Mouse (Mus musculus): ENCODE measurements around the gene Eif4h.
A peak's percentile ranks its signal among the peaks of the same experiment; 100 is the strongest.

Gene Eif4h

DNA sequence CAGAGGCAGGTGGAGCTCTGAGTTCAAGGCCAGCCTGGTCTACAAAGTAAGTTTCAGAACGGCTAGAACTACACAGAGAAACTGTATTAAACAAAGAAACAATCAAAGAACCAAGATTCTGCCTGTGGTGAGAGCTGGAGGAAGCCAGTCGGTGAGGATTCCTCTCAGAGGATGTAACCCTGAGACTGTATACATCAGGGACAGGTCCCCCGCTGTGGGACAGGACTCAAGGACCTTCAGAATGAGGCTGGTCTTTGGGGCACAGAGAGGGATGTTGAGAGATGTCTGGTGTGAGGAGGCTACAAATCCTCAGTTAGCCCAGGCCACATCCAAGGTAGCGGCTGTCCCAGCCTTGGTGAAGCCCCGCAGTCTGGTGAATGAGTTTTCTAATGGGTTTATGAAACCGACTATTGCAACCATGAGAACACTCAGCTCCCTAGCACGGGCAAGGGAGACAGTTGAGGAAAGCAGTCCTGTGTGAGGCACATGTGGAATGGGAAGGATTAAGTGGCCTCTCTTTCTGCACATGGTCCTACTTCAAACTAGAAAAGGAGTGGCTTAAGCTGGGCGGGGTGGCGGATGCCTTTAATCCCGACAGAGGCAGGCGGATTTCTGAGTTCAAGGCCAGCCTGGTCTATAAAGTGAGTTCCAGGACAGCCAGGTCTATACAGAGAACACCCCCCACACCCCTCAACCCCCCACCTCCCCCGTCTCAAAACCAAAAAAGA is 29.2 kb downstream of the Eif4h start:
- DNase-seq (ENCODE audit: low read depth, low spot score): no peak

DNA sequence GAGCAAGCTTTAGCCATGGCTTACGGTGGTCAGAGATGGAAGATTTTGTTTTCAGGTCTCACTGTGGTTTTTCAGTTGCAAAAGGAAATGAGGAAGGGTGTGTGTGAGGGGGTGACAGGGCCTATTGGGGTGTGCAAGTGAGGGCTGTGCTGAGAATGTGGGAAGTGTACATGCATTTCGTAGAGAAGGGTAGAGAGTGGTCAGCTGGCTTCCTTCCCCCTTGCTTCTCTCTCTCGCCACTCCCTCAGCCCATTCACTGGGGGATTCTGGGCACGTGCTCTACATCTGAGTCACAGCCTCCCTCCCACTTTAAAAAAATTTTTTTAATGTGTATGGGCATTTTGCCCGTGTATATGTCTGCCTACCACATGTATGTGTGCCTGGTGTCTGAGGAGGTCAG is 32.2 kb downstream of the Eif4h start:
- no peak for DNase-seq (ENCODE audit: low read depth, low spot score)

DNA sequence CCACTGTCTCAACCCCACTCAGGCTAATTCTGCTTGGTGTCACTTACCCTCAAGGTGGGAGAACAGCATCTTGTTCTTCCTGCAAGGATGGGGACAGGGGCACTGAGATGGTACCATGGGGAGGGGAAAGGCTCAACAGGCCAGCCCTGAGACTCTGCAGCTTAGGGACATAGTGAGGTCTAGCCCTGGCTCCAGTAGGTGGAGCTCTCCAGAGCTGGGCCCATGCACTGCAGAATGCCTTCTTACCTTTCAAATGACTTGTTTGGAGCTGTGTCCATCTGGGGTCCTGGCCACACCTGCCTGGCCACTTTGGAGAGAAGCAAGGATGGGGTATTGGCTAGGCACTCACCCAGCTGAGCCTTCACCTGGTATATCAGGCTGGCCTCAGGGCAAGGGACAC is 33.0 kb downstream of the Eif4h start:
- DNase-seq (ENCODE audit: low read depth, low spot score): no peak

DNA sequence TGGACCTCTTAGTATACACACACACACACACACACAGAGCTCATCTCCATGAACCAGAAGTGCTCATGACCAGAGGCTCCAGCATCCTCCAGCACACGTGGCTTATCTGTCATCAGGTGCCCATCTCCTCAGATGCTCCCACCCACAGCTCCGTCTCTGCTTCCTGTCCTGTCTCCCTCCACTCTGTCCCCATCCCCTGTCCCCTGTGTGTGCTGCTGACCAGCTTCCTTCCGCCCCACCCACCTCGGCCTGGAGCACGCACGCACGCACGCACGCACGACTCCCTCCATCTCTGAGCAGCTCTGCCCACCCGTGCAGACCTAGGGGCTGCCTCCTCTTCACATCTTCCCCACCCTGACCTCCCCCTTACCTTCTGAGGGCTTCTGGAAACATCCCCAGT is 34.9 kb downstream of the Eif4h start:
- DNase-seq (ENCODE audit: low read depth, low spot score): no peak

DNA sequence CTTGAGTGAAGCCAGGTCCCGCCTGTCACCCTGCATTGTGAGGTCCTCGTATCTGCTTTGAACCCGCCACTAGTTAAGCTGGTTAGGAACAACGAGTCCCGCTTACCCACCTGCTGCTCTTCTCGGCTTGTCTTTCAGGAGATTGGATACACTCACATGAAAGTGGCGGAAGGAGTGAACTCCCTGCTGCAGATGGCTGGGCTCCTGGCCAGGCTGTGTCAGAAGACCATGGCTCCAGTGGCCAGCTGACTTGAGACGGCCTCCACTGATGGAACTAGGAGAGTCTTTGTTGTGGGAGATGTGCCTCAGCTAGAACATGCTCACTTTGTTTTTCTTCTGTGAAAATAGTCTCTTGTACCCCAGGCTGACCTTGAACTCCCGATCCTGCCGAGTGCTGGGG is 41.6 kb downstream of the Eif4h start:
- DNase-seq (ENCODE audit: low read depth, low spot score): no peak

DNA sequence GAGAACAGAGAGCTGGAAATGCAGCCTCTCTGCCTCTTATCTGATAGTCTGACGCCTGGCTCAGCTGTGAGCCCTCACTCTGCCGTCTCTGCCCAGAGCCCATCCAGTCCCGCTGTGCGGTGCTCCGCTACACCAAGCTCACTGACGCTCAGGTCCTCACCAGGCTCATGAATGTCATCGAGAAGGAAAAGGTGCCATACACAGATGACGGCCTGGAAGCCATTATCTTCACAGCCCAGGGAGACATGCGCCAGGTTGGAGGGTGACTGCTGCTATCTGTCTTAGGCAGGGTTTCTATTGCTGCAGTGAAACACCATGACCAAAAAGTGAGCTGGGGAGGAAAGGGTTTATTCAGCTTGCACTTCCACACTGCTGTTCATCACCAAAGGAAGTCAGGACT is 46.2 kb downstream of the Eif4h start:
- DNase-seq (ENCODE audit: low read depth, low spot score): no peak

DNA sequence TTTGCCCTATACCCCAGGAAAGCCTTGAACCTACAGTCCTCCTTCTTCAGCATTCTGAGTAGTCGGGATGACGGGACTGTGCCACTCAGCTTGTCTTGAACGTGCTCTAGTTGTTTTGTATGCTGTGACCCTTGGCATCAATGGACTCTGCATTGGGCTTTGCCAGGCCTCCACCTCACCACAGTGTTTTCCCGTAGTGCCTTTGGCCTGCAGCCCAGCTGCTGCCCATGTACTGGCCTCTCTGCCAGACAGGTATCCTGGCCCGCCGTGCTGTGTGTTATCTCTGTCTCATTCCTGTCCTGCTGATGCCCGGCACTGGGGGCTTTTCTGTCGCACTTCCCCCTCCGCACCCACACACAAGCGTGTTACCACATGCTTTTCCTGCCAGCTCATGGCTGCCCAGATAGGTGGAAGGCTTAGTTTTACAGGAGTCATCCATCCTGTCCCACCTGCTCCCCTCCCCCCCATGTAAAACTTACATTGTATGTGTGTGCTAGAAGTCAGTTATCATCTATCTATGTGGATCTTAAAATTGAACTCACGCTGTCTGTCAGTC is 47.2 kb downstream of the Eif4h start:
- DNase-seq (ENCODE audit: low read depth, low spot score): no peak

DNA sequence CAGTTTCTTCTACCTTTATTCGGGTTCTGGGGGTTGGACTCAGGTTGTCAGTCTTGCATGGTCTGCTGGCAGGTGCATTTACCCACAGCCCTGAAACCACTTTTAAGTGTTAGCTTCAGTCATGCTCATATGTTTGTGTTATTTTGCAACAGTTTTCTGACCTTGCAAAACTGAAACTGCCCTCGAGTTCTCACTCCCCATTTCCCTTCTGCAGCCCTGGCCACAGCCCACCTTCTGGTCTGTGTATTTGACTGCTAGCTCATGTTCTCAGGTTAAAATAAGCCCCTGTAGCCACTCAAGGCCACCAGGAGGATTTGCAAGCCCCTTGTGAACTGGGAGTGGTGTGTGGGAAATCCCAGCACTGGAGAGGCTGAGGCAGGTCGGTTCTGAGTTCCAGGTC is 49.4 kb downstream of the Eif4h start:
- DNase-seq (ENCODE audit: low read depth, low spot score): no peak

DNA sequence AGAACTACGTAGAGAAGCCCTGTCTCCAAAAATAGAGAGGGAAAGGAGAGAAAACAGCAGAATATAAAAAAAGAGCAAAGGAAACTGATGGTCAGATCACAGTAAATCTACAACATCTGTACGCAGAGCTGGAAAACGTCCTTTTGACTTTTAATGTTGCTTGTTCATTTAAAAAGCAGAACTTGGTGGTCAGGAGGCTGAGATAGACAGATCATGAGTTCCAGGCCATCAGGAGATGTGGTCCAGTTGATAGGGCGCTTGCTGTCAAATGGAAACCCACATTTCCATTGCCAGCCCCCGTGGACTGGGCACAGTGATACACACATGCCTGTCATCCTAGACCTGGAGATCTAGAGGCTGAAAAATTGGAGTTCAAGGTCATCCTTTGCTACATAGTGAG is 54.5 kb downstream of the Eif4h start:
- no peak for DNase-seq (ENCODE audit: low read depth, low spot score)

DNA sequence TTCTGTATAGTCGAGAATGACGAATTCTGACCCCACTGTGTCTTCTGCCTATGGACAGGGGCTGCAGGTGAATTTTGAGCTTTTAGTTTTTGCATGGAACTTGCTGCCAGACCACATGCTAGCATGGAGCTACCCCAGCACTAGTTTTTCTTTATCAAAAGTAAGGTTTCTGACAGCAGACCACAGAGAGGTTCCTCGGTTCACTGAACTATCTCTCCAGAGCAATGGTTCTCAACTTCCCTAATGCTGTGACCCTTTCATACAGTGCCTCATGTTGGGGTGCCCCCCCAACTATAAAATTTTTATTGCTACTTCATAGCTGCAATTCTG is 55.4 kb downstream of the Eif4h start:
- DNase-seq (ENCODE audit: low read depth, low spot score): no peak

DNA sequence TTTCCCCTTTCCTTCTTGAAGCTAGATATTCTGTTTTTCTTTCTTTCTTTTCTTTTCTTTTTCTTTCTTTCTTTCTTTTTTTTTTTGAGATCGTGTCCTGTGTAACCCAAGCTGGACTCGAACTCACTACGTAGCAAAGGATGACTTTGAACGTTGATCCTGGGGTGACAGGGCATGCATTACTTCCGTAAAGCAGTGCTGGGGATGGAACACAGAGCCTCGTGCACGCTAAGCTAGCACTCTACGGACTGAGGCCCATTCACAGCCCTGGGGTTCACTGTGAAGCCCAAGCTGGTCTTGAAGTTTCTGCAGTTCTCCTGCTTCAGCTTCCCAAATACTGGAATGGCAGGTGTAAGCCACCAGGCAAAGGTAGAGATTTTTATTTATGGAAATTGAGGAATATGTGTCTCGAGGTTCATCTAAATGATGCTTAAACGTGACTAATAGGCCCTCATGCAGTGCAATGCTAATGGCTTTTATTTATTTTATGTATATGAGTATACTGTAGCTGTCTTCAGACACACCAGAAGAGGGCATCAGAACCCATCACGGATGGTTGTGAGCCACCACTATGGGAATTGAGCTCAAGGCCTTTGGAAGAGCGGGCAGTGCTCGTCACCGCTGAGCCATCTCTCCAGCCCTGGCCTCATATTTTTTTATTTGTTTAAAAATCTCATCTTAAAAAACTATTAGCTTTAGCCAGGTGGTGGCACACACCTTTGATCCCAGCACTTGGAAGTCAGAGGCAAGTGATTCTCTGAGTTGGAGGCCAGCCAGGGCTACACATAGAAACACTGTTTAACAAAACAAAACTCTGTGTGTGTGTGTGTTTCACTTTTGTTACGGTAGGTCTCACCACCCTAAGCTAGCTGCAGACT is 56.0 kb downstream of the Eif4h start:
- no peak for DNase-seq (ENCODE audit: low read depth, low spot score)

DNA sequence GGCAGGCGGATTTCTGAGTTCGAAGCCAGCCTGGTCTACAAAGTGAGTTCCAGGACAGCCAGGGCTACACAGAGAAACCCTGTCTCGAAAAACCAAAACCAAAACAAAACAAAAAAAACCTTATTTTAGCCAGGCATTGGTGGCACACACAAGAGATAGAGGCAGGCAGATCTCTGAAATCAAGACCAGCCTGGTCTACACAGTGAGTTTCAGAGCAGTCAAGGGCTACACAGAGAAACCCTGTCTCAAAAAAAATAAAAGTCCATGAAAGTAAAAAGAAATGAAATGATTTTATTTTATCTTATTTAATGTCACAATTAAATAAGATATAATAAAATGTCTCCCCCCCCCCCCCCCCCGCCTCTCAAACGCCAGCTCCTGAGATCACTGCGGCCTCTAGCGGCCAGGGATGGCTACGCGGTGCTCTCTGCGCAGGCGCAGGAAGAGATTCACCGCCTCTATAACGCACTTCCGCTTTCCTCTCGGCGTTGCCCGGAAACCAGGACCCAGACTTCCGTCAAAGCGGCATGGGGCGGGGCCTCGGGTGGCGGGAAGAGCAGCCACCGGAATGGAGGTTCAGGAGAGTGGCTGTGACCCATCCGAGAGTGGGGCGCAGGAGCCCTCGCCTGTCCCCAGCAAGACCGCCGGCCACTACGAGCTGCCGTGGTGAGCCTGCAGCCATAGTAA is 56.9 kb downstream of the Eif4h start:
- peak; percentile 94 for DNase-seq (ENCODE audit: low read depth, low spot score)

DNA sequence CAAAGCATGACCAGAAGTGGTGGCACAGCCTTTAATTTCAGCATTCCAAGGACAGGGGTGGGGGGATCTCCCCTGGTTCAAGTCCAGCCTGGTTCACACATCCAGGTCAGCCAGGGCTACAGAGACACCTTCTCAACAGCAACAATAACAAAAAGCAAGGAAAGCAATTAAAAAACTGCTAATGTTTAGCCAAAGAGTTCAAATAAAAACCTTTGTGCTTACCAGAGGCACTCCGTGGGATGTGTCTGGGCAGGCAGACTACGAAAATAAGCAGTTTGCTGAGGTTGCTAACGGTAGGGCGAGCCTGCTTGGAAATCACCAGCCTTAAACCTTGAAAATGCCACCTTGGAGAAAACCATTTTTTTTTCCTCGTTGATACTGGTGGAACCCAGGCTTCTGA is 58.1 kb downstream of the Eif4h start, which contains the start of gene Rfc2:
Rfc2 (plus strand) TSS at position 221 of the 400 bp plus-strand sequence.
- DNase-seq (ENCODE audit: low read depth, low spot score): no peak

DNA sequence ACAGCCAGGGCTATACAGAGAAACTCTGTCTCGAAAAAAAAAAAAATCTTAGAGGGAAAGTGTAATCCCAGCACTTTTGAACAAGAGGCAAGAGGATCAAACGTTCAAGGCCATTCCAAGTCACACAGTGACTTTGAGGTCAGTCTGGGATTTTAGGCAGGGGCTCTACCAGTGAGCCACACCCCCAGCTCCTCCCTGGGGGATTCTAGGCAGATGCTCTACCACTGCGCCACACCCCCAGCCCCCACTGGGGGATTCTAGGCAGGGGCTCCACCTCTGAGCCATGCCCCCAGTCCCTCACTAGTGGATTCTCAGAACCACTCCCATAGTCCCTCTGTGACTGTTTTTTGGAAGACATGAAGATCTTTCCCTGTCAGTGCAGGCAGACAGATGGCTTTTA is 60.2 kb downstream of the Eif4h start:
- DNase-seq (ENCODE audit: low read depth, low spot score): no peak

DNA sequence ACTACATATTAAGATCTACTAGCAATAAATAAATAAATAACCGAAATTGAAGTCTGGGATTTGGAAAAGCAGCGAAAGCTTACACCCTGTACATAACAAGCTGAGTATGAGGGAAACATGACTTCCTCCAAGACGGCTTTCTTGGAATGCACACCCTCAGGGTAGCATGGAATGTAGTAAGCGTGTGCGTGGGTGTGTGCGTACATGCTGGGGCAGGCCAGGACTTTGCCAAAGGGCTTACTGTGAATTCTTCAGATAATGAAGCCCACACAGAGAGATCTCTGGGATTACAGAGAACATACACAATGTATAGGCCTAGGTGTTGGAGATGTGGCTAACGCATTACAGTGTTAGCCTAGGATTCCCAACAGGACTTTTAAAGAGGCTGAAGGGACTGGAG is 61.8 kb downstream of the Eif4h start:
- DNase-seq (ENCODE audit: low read depth, low spot score): no peak

DNA sequence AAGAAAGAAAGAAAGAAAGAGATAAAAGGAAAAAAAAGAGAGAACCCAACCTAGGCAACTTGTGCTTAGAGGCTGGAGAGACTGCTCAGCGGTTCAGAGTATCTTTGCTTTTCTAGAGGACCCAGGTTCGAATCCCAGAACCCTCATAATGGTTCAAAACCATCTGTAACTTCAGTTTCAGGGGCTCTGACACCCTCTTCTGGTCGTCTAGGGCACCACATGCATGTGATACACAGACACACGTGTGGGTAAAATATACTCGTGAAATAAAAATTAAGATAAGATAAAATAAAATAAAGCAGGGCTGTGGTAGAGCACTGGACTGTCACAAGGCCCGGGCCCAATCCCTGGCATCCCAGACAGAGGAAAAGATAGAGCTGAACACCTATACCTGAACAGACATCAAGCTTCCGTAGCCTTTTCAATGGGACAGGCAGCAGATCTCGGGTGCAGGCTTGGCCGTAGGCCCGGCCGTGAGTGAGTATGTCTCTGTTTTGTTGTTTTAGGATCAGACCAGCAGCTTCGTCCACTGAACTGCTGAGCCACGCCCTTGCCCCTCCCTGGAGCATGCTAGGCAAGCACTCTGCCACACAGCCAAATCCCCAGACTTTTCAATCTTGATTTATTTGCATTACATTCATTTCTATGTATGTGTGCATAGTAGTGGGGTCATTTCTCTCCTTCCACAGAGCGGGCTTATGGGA is 62.6 kb downstream of the Eif4h start:
- no peak for DNase-seq (ENCODE audit: low read depth, low spot score)

DNA sequence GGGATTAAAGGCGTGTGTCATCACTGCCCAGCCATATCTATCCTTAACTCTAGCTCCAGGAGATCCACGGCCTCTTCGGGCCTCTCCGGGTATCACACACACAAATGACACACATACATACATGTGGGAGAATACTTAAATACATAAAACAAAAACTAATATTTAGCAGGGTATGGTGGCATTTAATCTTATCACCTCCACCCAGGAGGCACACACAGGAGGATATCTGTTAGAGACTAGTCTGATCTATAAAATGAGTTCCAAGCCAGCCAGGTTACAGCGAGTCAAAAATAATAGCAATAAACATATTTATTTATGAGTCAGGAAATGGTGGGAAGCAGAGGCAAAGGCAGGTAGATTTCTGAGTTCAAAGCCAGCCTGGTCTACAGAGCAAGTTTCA is 63.5 kb downstream of the Eif4h start:
- DNase-seq (ENCODE audit: low read depth, low spot score): no peak

DNA sequence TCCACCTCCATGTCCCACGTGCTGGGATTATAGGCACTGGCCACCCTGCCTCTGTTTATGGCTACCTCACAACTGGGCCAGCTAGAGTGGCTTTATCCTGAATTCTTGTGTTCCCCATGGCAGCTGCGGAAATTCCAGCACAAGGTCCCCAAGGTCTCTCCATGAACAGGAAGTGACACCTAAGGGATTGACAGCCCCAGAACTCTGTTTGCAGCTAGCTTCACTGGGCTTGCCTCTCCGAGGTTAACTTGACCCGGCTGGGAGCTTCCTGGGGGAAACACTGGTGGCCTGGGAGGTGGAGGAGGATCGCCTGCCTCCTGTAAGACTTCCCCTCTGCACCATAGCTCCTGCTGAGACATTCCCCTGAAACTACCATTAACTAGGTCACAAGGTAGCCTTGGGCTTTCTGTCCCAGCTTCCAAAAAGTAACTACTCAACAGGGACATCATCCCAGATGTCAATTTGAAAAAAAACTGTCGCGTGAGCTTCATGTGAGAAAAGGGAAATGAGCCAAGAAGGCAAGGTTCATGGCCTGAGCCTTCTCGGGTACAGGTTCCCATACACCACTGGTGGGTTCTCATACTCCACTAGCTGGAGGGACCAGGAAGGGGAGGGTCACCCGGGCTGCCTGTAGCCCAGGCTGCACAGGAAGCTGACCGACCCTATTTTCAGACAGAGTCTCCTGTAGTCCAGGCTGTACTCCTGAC is 66.6 kb downstream of the Eif4h start:
- no peak for DNase-seq (ENCODE audit: low read depth, low spot score)

DNA sequence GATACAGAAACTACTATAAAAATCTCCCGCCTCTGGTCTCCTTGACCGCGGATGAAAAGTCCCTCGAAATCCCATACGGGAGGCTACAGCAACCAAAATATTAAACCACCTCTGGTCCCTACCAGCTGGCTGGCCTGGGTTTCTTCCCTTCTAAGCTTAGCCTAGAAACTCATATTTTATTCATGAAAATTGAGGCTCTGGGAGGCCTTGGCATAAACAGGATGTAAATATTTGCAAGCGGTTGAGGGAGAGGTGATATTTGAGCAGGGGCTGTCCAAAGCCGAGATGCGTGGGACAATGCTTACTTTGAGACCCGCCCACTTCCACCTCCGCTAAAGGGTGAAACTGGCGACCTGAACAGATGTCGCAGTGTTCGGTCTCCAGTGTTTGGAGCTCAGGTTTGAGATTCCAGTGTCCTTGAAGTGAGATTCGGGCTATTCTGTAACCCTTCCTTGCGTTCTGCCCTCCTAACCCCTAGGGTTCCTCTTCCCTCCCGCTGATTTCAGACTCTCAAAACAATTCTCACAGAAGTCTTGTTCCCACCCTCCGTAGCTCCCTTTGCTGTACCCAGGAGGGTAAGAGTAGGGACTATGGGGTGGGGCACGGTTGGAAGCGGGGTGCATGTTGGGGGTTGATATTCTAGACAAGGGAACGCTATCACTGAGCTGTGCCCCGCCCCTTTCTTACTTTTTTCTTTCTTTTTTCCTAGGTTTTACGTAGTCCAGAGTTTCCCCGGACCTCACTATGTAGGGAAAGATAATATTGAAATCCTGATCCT is 67.4 kb downstream of the Eif4h start:
- DNase-seq (ENCODE audit: low read depth, low spot score): no peak

All from retina, postnatal 7 days (tissue).